Mouse (Mus musculus): Measurements from ENCODE around the gene B3gnt7.
"Not testable (repeated sequence)": the region's sequence is repeated elsewhere in the genome, so short reads cannot be mapped to it uniquely, and the experiment has no call there.

Gene B3gnt7

DNA sequence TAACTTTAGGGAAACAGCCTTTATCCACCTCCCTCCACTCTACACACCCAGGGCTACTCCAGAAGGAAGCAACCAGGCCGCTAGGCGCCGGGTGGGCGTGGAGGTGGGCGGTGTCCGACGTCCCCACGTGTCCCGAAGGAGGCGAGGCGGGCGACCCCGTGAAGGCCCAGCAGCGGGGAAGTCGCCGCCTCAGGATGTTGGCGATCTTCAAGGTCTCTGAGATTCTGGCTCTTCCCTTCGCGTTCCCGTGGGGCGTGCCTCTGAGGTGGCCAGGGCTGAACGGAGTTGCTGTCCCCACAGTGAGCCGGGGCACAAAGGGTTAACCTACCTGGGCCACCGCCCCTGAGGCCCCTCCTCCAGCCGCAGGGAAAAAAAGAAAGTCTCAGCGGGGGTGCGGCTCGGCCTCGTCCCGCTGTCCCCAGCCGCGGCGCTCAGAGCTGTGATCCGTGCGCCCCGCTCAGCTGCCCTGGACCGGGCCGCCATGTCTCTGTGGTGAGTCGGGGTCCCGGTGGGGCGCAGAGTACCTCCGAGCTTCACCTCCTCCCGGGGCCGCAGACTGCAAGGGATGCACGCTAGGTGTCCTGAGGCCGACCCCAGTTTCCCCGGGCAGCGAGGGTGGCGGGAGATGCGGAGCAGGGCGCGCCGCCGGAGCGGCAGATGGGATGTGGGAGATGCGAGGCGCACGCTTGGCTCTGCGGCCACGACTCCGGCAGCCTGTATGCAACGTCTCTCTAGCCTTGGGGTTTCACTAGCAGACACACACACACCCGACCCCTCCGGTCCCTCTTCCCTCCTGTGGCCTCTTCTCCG is 636 bp downstream of the B3gnt7 start:
- in situ Hi-C loops (cut with MboI): no loop called here

DNA sequence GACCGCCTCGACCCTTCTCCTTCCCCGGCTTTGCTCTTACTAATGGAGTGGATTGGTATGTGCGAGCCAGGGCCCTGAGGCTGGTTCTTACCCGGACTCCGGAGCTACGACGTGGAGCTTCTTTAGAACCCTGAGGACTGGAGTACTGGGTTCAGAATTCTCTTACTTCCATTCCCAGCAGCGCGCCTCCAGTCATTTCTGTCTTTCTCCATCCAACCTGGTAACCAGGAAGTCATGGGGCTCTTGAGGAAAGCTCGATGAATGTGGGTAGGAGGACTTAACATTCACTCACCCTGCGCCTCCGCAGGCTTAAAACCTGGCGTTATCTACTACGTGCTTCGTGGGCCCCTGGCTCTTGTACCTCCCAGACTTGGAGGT is 1.2 kb downstream of the B3gnt7 start:
- in situ Hi-C loops (cut with MboI): no loop called here

GRCm38 (mm10) chr1:86306686-86307085 is 4.1 kb downstream of the B3gnt7 start:
- in situ Hi-C loops (cut with MboI): no loop called here

- in situ Hi-C loops (cut with MboI): no loop called here
Measured at GRCm38 (mm10) chr1:86307177-86307762, 4.6 kb downstream of the B3gnt7 start.

GRCm38 (mm10) chr1:86307871-86308641 is 5.4 kb downstream of the B3gnt7 start:
- in situ Hi-C loops (cut with MboI): no loop called here

GRCm38 (mm10) chr1:86309270-86309833 is 6.7 kb downstream of the B3gnt7 start:
- in situ Hi-C loops (cut with MboI): no loop called here

DNA sequence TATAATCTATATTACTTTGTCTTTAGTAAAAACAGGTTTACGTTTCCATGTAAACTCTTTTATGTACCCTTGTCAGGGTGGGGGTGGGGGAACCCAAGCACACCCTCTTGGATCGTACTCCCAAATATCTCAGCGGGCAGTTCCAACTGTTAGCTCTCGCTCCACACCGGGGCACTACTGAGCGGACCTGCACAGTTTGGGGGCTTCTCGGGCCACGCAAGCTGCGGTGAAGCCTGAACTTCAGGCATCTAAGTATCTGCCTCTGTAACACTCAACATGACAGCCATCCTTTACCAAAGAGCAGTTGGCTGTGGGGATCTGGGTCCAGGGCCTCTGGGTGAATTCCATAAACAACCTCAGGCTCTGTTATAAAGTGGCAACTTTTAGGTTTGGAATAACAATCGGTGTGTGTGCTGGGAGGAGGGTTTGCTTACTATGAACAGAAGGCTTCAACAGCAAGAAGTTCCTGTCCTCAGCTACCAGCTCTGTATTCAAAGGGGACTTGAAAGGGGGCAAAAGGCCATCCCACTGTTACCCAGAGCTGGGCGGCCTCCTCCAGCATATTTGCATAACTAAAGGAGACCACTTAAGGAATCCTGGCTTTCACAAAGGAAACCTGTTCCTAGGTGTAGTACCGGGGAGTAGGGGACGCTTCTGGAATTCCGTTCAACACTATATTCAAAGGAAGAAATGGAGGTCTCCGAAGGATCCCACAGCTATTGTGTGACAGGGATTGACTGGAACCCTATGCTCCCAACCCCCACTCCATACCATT is 8.1 kb downstream of the B3gnt7 start:
- in situ Hi-C loops (cut with MboI): no loop called here

DNA sequence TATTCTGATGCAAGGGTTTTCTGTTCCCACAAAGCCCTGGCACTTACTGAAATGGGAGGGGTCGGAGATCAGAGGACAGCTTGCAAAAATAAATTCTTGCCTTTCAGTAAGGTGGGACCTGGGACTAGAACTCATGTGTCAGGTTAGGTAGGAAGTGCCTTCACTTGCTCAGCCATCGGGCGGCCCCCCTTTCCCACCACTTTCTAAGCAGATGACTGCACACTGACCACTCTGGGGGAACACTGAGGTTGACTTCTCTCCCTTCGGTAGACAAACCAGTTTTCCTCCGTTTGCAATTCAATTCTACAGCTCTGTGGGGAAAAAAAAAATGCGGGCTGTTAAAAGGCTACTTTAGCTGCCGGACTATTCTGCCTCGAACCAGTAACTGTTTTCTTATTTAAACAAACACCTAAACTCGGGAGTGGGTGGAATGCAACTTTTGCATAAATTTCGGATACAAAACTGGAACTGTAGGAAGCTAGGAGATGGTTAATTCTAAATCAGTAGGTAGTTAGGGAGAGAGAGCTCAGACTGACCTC is 8.9 kb downstream of the B3gnt7 start:
- in situ Hi-C loops (cut with MboI): no loop called here

- in situ Hi-C loops (cut with MboI): no loop called here
Measured at GRCm38 (mm10) chr1:86312269-86312668, 9.6 kb downstream of the B3gnt7 start.

GRCm38 (mm10) chr1:86313096-86313771 is 10.6 kb downstream of the B3gnt7 start:
- in situ Hi-C loops (cut with MboI): no loop called here

GRCm38 (mm10) chr1:86313772-86314125 is 11.1 kb downstream of the B3gnt7 start:
- in situ Hi-C loops (cut with MboI): no loop called here

DNA sequence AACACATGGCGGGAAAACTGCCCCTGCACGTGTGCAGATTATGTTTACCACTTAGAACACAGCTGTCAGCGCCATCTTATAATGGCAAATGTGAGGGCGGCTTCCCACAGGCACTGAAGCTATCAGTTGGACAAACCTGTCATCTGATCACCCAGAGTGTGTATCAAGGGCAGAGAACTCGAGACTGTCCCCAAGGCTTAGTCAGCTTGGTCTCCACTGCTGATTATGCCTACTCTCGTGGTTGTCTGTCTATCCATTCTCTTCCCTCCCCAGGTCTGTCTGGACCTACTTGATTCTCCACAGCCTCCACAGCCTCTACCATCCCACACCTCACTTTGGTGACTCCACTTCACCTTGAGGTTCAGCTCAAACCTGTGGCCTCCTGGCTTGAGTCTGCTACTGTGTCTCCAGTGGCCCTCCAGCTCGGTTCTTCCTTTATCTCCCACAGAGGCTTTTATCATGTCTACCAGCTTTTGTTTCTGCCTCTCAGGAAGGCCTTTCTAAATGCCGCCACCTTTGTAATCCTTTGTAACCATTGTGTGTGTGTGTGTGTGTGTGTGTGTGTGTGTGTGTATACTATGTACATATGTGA is 18.3 kb downstream of the B3gnt7 start:
- in situ Hi-C loops (cut with MboI): no loop called here

DNA sequence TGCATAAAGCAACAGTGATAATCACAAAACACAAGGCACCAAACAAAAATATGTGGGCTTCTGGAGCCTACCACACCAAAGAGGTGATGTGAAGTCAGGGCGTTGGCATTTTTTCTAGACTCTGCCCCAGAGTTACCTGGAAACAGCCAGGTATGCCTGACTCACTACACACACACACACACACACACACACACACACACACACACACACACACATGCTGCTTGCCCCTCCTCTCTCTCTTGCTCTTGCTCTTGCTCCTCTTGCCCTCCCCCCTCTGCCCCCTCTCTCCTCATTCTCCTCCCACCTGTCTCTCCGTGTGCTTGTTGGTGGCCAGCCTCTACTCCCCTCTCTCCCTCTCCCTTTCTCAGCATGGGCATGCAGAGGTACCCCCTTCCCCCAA is 33.7 kb downstream of the B3gnt7 start:
- in situ Hi-C loops (cut with MboI): loop anchor here (10.0 kb wide), 1 partner anchor 152 kb away; no protein-coding TSS in a partner anchor

GRCm38 (mm10) chr1:86339156-86339812 is 36.7 kb downstream of the B3gnt7 start:
- in situ Hi-C loops (cut with MboI): loop anchor here (10.0 kb wide), 1 partner anchor 154 kb away; no protein-coding TSS in a partner anchor

DNA sequence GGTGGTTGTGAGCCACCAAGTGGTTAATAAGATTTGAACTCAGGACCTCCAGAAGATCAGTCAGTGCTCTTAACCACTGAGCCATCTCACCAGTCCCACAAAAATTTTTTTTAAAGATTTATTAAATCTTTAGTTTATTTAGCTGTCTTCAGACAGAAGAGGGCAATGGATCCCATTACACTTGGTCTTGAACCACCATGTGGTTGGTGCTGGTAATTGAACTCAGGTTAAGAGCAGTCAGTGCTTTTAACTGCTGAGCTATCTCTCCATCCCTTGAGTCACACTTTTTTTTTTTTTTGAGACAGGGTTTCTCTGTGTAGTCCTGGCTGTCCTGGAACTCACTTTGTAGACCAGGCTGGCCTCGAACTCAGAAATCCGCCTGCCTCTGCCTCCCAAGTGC is 38.5 kb downstream of the B3gnt7 start:
- in situ Hi-C loops (cut with MboI): not testable (repeated sequence)

DNA sequence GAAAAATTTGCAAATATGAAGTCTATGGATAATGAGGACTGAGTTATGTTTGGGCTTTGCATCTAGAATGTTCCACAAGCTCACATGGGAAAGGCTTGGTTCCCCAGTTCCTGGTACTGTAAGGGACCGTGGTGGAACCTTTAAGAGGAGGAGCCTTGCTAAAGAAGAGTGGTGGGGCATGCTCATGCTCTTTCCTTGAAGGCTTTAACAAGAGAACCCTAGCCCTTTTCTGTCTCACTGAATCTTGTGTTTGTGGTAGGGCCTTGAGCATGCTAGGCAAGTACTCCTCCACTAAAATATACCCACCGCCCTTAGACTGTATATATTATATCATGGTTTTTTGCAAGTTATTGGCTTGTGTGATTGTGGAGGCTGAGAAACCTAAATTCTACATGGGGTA is 39.7 kb downstream of the B3gnt7 start:
- in situ Hi-C loops (cut with MboI): no loop called here

DNA sequence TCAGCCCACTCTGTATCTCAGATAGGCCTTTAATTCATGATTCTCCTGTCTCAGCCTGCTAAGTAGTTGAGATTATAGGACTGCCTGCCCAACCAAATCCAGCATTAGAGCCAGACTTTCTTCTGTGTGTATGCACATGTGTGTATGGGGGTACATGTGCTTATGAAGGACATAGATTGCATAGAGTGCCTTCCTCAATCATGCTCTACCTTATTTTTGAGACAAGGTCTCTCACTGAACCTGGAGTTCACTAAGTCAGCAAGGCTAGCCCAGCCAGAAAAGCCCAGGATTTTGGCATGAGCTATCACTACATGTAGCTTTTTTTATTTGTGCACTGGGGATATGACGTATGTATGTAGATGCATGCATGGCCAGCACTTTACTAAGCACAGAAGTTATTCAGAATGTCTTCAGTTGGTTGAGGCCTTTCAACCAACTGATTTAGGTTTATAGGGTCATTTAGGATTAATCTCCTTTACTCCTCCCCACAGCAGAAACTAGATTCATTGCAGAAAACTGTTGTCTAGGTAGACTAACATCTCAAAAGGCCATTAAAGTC is 40.5 kb downstream of the B3gnt7 start:
- in situ Hi-C loops (cut with MboI): no loop called here

GRCm38 (mm10) chr1:86343969-86344861 is 41.6 kb downstream of the B3gnt7 start:
- in situ Hi-C loops (cut with MboI): no loop called here

- in situ Hi-C loops (cut with MboI): no loop called here
Measured at GRCm38 (mm10) chr1:86345069-86345468, 42.4 kb downstream of the B3gnt7 start.
